Mouse (Mus musculus): ENCODE results near the gene Ncf1.

The Ncf1 gene

DNA sequence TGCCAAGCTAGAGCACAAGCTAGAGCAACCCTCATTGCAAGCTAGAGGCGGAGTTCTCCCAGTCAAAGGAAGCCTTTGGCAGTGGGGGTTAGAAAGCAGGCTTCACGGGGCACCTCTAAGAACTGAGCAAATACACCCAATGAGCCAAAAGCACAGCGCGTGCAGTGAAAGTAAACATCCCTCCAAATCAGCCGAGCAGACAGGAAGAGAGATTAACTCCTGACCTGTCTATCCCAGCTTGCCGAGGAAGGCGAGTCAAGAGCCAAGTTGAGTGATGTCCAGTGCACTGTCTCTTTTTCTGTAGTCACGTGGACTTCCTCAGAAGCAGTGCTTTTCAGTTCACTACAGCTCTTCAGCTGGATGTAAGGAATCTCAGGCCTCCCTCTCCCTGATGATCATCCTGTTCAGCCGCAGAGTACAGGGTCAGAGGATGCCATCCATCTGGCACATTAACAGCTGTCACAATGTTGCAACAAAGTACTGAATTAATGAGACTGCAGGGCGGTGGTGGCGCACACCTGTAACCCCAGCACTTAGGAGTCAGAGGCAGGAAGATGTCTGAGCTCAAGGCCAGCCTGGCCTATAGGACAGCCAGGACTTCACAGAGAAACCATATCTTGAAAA lies 19.4 kb downstream of the Ncf1 start:
- no peak for DNase-seq (ENCODE audit: low spot score in 2 of 2)

DNA sequence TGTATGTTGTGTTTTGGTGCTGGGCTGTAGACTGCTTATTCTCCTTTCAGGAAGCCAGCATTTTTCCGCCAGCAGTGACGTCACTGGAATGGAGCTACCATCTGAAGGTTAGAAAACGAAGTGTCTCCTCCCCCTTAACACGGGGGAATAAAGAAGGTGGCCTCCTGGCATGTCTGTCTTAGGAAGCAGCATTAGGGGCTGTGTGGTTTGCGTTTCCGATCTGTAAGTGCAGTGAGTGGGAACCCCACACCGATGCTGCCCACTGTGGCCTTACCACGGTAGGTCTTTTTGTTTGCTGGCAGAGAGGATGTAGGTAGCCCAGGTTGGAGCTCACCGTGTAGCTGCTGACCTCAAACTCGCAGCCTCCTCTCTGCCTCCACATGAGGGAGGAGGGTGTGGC lies 22.7 kb downstream of the Ncf1 start:
- DNase-seq (ENCODE audit: low spot score in 2 of 2), result no peak

DNA sequence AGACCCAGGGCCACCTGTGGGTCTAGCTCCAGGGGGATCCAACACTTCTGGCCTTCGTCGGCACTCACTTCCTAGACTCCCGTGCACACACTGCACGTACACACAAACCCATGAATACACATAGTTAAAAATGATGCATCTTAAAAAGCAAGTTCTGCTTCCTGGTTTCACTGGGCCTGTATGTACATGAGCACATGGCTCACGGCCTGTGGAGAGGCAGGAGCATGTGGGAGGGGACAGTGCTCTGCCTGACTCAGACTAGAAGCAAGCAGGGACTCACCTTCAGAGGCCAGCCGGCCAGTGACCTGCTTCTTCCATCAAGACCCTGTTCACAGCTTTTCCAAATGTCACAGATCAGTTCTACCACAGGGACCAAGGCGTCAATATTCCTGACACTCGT lies 35.8 kb downstream of the Ncf1 start:
- DNase-seq (ENCODE audit: low spot score in 2 of 2), result no peak

DNA sequence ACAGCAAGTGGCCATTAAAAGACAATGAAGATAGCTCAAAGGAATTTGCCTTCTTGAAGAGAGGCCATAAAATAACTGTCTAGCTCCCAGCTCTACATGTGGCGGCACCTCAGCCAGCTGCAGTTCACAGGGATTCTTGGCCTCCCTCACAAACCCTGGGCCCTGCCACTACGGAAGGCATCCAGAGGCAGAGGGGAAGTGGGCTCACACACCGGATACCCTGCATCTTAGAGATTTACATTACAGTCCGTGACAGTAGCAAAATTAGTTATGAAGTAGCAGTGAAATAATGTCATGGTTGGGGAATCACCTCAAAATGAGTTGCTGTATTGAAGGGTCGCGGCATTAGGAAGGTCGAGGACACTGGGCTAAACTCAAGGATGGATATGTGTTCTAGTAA lies 40.9 kb downstream of the Ncf1 start:
- DNase-seq (ENCODE audit: low spot score in 2 of 2), result no peak

DNA sequence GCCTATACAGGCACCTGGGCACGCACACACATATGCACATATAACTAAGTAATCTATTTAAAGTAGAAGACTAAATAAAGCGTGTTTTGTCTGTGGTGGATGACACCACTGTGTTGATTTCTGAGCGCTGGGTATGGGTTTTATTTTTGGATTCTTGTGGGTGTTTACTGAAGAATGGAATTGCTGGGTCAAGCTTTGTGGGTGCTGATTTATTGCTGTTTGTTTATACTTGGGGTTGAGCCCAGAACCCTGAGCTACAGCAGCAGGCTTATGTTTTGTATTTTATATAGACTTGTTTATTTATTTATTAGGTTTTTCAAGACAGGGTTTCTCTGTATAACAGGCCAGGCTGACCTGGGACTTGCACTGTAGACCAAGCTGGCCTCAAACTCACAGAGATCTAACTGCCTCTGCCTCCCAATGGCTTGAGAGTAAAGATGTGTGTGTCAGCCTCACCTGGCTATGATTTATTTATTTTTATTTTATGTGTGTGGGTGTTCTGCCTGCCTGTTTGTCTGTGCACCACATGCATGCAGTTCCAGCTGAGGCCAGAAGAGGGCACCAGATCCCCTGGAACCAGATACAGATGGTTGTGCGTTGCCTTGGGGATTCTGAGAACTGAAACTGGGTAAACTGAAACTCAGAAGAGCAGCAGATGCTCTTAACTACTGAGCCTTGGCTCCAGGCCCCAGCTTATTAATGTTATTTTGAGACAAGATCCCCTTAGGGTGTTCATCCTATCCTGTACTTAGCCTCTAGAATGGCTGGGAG lies 42.3 kb downstream of the Ncf1 start:
- peak in 1 of 2 experiments; percentile 32 for DNase-seq (ENCODE audit: low spot score in 2 of 2)

DNA sequence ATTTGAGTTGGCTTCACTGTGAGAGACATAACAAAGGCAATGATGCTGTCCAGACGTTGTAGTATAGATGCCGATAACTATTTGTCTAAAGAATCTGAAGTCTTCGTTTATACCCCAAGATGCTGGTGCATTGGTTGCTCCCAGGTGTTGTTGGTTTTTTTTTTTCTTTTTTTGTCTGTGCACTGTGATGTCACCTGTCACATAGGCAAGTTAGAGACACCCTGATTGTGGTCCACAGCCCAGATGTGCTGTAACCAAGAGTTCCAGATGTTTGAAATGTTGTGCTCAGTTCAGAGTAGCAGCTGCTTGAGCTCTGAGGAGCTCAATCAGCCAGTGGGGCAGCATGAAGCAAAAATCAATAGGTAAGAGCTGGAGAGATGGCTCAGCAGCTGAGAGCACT lies 43.4 kb downstream of the Ncf1 start:
- DNase-seq (ENCODE audit: low spot score in 2 of 2), result no peak

DNA sequence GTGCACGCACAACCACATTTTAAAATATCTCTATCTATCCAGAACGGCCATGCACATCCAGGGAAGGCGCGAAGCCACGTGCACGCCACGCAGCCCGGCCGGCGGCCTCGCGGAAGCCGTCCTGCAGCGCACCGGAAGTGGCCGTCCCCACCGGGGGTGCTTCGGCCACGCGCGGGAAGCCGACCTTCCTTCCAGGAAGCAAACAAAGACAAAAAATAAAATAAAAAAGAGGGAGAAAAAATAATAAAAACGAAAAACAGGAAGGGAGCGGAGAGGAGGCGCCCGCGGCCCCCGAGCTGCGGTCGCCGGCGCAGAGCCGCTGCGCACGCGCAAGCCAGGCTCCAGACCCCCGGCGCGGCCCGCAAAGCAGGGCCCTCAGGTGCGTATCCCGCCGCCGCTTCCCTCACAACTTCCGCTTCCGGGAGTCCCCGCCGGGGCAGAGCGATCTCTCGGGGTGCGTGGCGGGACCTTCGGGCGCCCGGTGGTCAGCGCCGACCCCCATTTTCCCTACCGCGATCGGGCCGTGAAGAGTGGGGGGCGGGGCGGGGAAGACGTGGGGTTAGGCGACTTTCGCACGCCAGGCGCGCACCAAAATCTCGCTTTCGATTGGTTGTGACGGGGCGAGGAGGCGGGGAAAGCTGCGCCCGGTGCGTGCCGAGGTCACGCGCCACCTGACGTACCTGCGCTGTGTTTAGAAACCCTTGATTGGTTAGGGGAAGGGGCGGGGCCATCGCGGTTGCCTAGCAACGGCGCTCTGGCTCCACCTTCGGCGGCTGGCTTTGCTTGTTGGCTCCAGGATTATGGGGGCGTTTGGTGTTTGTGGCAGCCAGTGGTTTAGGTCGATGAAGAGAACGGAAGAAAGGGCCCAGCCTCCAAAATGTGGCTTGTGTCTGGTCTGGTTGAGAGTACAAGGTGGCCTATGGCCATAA lies 45.3 kb downstream of the Ncf1 start, which contains the start of gene Gtf2ird2:
TSS of gene Gtf2ird2 (plus strand) at position 140 of the 929 bp plus-strand sequence.
- DNase-seq (ENCODE audit: low spot score in 2 of 2), result peak; percentile 99

DNA sequence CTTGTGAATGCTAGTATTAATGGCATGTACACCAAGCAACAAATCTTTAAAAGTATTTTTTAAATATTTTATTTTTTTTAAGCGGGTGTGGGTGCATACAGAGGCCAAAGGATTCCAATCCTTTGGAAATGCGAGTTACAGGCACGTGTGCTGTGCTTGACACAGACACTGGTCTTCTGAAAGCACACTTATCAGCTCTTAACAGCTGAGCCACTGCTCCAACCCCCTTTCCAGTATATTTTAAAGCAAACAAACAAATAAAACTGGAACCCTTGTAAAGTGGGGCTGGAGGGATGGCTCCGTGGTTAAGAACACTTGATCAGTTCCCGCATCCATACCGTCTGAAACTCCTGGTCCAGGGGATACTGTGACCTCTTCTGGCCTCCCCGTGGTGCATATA lies 46.3 kb downstream of the Ncf1 start:
- DNase-seq (ENCODE audit: low spot score in 2 of 2), result no peak

DNA sequence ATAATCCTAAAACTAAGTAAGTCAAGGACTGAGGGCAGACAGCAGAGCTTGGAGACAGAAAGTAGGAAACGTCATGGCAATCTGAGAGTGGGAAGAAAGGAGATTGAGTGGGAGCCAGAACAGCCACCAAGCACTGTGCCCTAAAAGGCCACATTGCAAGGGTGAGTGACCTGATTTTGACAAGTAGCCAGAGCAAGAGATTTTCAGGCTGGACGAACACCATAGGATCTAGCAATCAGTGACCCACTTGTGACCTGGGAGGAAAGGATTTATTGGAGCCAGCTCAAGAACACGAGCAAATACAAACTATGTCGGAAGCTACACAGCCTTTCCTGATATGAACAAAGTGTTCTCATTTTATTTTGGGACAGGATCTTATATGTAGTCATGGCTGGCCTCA lies 46.7 kb downstream of the Ncf1 start:
- no peak for DNase-seq (ENCODE audit: low spot score in 2 of 2)

DNA sequence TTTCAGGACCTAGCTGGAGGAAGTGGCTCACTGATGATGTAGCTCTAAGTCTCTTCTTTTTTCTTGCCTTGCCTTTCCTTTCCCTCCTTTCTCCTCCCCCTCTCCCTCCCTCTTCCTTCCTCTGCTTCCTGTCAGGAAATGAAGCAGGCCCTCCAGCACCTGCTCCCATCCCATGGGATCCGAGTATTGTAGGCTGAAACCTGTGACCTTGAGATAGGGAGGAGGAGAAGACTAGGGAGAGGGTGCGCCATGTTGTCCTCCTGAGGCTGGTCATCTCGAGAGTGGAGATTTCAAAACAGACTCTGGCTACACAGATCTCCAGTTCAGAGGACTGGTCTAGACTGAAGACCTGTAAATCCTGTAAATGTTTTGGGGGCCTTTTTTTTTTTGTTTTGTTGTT lies 47.3 kb downstream of the Ncf1 start:
- no peak for DNase-seq (ENCODE audit: low spot score in 2 of 2)

DNA sequence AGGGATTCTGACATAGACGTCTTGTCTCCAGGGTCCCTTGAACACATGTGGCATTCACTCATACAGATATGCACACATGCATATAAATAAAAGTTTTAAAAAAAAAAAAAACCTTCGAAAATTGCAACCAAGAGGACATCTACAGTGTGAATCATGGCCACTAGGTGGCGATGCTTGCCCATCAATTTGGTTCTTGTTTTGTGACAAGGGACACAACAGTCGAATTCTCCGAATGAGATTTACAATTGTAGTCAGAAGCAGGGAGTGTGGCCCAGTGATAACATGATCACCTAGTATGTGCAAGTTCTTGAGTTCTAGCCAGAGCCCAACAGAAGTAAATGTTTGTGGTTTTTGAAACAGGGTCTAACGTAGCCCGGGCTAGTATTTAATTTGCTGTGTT lies 49.6 kb downstream of the Ncf1 start:
- peak; percentile 59 to 79 for DNase-seq (ENCODE audit: low spot score in 2 of 2)

DNA sequence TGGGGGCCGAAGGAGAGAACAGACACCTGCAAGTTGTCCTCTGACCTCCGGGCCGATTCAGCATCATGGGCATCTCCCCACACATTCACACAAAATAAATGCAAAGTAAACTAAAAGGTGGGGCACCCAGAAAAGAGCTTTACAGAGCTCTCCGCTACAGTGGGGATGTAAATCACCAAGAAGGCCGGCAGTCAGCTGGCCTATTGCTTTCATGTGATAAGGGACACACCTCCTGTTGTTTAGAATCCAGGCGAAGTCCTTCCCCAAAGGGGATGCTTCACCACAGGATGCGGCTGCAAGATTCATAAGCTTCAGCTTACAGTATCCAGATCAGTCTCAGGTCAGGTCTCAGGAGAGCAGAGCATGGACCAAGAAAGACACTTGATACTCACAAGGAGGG lies 50.9 kb downstream of the Ncf1 start:
- no peak for DNase-seq (ENCODE audit: low spot score in 2 of 2)

DNA sequence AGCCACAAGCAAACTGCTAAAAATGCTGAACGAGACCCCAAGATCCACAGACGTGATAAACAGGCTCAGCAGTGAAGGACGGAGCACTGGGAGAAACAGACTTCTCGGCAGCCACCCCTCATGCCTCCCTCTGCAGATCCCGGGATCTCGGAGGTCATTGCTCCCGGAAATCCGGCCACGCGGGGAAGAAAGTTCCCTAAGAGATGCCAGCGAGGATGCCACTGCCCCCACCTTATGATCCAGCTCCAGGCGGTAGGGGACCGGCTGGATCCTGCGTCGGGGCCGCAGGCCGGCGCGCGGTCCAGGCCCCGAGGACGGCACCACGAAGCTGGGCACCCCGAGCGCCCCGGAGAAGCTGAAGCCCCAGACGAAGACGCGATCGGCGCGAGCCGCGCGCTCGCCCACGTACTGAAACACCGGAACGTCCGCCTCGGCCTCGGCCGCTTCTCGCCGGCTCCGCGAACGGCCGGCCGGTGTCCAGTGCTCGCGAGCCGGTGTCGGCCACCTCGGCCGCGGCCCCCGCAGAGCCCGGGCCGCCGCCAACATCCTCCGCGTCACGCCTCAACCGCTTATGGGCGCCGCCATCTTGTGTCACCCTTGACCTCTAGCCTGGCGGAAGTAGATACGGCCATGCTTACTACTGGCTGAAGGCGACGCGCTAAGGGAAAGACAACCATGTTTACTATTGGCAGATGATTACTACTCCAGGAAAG lies 53.1 kb downstream of the Ncf1 start, which contains the start of gene Rcc1l:
TSS of gene Rcc1l (minus strand) at position 606 of the 713 bp plus-strand sequence.
- DNase-seq (ENCODE audit: low spot score in 2 of 2), result peak; percentile 74 to 80

DNA sequence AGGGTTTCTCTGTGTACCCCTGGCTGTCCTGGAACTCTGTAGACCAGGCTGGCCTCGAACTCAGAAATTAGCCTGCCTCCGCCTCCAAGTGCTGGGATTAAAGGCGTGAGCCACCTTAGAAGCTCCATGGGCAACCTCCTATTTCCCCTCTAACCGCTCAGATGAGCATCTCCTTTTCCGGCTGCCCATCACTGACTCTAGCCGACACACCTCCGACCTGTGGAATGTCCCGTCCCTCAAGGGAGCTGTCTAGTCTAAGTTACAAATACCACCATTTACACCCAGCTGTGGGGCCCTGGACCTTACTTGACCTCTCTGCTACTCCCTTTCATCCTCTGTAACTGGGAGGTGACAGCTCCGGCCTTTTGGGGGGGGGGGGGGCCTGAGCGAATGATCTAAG lies 53.7 kb downstream of the Ncf1 start:
- no peak for DNase-seq (ENCODE audit: low spot score in 2 of 2)

DNA sequence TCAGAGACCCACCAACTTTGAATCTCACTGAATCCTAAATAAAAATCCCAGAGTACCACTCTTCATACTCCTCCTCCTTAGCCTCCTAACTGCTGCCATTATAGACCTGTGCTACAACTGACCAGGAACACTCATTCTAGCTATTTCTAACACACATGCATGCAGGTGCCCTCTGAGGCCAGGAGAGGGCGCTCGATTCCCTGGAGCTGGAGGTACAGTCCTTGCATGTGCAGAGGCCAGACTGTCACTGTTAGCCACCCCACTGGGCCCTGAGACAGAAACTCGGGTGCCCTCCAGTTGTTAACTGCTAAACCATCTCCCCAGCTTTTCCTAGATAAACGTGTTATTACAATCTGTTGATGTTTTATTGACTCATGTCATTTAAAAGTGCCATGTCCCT lies 56.2 kb downstream of the Ncf1 start:
- DNase-seq (ENCODE audit: low spot score in 2 of 2), result no peak

DNA sequence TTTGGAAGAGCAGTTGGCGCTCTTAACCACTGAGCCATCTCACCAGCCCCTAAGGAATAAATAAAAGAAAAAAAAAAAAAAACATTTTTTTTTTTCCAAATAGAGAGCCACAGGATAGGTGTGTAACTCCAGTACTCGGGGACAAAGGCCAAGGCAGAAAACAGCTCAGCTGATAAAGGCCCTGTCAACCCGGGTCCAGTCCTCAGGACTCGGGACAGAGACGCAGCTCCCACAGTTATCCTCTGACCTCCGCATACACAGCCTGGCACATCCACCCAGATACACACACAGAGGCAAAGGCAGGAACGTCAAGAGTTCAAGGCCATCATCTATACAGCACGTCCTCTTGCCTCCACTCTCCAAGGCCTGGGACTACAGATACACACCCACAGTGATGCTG lies 59.3 kb downstream of the Ncf1 start:
- DNase-seq (ENCODE audit: low spot score in 2 of 2), result no peak

Measured in frontal cortex, postnatal 10 days (tissue).